Mouse (Mus musculus) bone marrow, adult 2 months (tissue): Measurements from ENCODE around the gene Cep295.

ENCODE experiments used
- CTCF ChIP-seq: fragments of 200-500 bp; IDR thresholded peaks from 2 replicates; pipeline ENCODE4 v1.5.1; 2011; ENCODE audit warnings: low read length, control low read depth; ENCODE audit not compliant: control insufficient read depth, insufficient read depth
- POLR2A ChIP-seq: fragments of 200-500 bp; IDR thresholded peaks from 2 replicates; pipeline ENCODE4 v1.6.1; 2011; ENCODE audit warnings: low read depth, mild to moderate bottlenecking, control low read depth, low read length, borderline replicate concordance; ENCODE audit not compliant: control insufficient read depth

GRCm38 (mm10) chr9:15279139-15279648, 78.4 kb downstream of the Cep295 start:
- TF ChIP-seq CTCF (no peak), POLR2A (no peak)
